26 mouse cellular contexts compared by ENCODE assay signal in the genomic region with DNA sequence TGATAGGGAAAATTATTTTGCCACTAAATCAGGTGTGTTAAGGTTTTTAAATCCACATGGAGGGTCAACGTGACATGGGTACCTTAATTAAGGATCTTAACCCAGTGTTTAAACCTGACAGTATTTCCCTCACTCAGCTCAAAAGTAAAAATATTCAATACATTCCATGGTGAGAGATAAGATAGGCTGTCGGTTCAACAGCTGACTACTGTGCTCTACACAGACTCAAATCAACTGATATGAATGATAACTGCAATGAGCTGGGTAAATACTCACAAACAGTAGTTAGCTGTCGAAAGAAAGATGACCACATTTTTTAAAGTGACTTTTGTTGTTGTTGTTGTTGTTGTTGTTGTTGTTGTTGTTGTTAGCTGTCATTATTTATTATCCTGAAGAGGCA. TPM values are rescaled to one million over a fixed set of nuclear protein-coding genes. Genes with fewer than 3 reads are reported as not detected.
DNase-seq lines count a peak whose midpoint lies in the region; ATAC-seq and TF ChIP-seq lines count a peak whose summit lies in the region.
"Had no signal": no experiment of that assay in that cellular context is flagged by ENCODE, and none has a peak within 500 bp of the region (broad histone marks: within the 10 kb centered on the region; RNA-seq: fewer than 3 reads in every experiment).

No protein-coding gene starts in this region.

- no peaks in the 10 kb centered on the region for H3K79me2 ChIP-seq in MEL (ENCODE audit: control insufficient read depth, insufficient read depth, low read length, poor library complexity)

- no peaks in the 10 kb centered on the region for H3K9me3 ChIP-seq in MEL (replicated peaks; ENCODE audit: insufficient read depth, low read length)
- H3K9me3 ChIP-seq: G1E had no signal

- H3K27me3 ChIP-seq in MEL (ENCODE audit: control insufficient read depth in 1 of 2, insufficient read depth in 2 of 2, low read length in 2 of 2): no peaks in the 10 kb centered on the region
- H3K27me3 ChIP-seq: CH12.LX had no signal

- H3K4me3 ChIP-seq in MEL (ENCODE audit: control insufficient read depth in 1 of 2, insufficient read depth in 1 of 2, low read depth in 2 of 2, low read length in 2 of 2): no peak overlapping the region

- H3K27ac ChIP-seq in MEL (ENCODE audit: control insufficient read depth, low read depth, low read length): no peak overlapping the region

- H3K4me1 ChIP-seq in MEL (ENCODE audit: control insufficient read depth in 1 of 2, insufficient read depth in 2 of 2, low read length in 2 of 2): peaks cover 0 to 2% of the 10 kb centered on the region in 2 experiments; a peak in 1 of 4 replicates

- ATAC-seq in activated CD4-positive, CD25-positive, alpha-beta regulatory T cell, adult 4 months: peak; percentile 10
- 0 out of 2 replicates have a peak, but pooled peaks have one; percentile 41 for ATAC-seq in megakaryocyte progenitor cell, adult 5-6 weeks (replicated peaks; ENCODE audit: poor library complexity)
- ATAC-seq in megakaryocyte-erythroid progenitor cell, adult 5-6 weeks (replicated peaks; ENCODE audit: low FRiP score, low TSS enrichment, poor library complexity, severe bottlenecking): 0 out of 2 replicates have a peak, but pooled peaks have one; percentile 10
- ATAC-seq: CD4-positive, CD25-positive, alpha-beta regulatory T cell, adult 4 months; Patski had no signal

- DNase-seq in MEL (ENCODE audit: low read depth, low spot score): no peak
- no peak for DNase-seq in lung, postnatal 10 days
- no peak for DNase-seq in heart, postnatal 4 days
- no peak for DNase-seq in spleen, adult 12 weeks (ENCODE audit: low spot score)
- no peak for DNase-seq in thymus, postnatal 25 days
- DNase-seq: adrenal gland, adult 2 months; adrenal gland, adult 8-10 months; adrenal gland, postnatal 10 days; adrenal gland, postnatal 14 days; adrenal gland, postnatal 25 days; adrenal gland, postnatal 36 days; B cell, adult 2 months; cerebellum, adult 11 months; cerebellum, adult 11-12 months; cerebellum, adult 18-20 months; cerebellum, adult 2 months had no signal

- no peak for TF ChIP-seq POLR2A in MEL (IDR thresholded peaks at IDR 0.05; ENCODE audit: control insufficient read depth in 1 of 2, insufficient read depth in 1 of 2, low read depth in 1 of 2, low read length in 2 of 2, poor library complexity in 1 of 2)

- TF ChIP-seq RAD21 in MEL (IDR thresholded peaks at IDR 0.05; ENCODE audit: low read depth, low read length): no peak

- peak in 1 of 2 experiments; percentile 47; a peak in 3 of 4 replicates for TF ChIP-seq EP300 in MEL (IDR thresholded peaks at IDR 0.05; ENCODE audit: low read depth in 1 of 2, low read length in 2 of 2)

- H3K36me3 ChIP-seq in MEL (ENCODE audit: control insufficient read depth in 1 of 2, insufficient read depth in 2 of 2, low read length in 2 of 2): peaks cover 0 to 5% of the 10 kb centered on the region in 2 experiments; a peak in 2 of 4 replicates

- no peak overlapping the region for H3K9ac ChIP-seq in MEL (ENCODE audit: control insufficient read depth, low read depth, low read length, poor library complexity, severe bottlenecking)

- no peak for TF ChIP-seq CTCF in MEL (IDR thresholded peaks at IDR 0.05 in 2 of 3, conservative IDR thresholded peaks at IDR 0.05 in 1 of 3; ENCODE audit: control insufficient read depth in 1 of 3, insufficient read depth in 1 of 3, low read depth in 2 of 3, low read length in 3 of 3, poor library complexity in 1 of 3, severe bottlenecking in 1 of 3)

TF ChIP-seq in MEL, 35 proteins besides CTCF, POLR2A, EP300 and RAD21:
- TF ChIP-seq GATA1 (IDR thresholded peaks at IDR 0.05; ENCODE audit: low read depth, low read length) (peak; percentile 42; the same call in 1 of the 2 replicates), KAT2A (conservative IDR thresholded peaks at IDR 0.05; ENCODE audit: low read depth, low read length) (no peak), SIN3A (IDR thresholded peaks at IDR 0.05; ENCODE audit: low read length) (peak; percentile 40; the same call in 1 of the 2 replicates), ETS1 (IDR thresholded peaks at IDR 0.05; ENCODE audit: low read depth, low read length) (peak; percentile 91), CHD1 (IDR thresholded peaks at IDR 0.05; ENCODE audit: low read depth, low read length) (no peak)

RNA-seq across cellular contexts. Expression of a gene that starts 16.5 kb away (rescaled TPM):
- 26.7 and 33.2 TPM in 2 replicates for total RNA-seq in MEL (2012; rRNA removed)
- 10 to 100 TPM in 1 of 2 experiments, not detected in 1; 29.4 TPM for polyA plus RNA-seq in MEL (2012; ENCODE audit: insufficient read depth in 1 of 2, insufficient read length in 2 of 2, low read depth in 1 of 2, low replicate concordance in 2 of 2, missing spikeins in 1 of 2)
- 10 to 100 TPM; 13.9 to 15.0 TPM for polyA plus RNA-seq in activated CD4-positive, CD25-positive, alpha-beta regulatory T cell, adult 4 months (2017; shearing (Covaris generic))
- 41.0 and 42.5 TPM in 2 replicates for total RNA-seq in megakaryocyte progenitor cell, adult 5-6 weeks (2015)
- 54.5 and 63.1 TPM in 2 replicates for total RNA-seq in megakaryocyte progenitor cell, adult 5-6 weeks (2017)
- 26.4 and 27.7 TPM in 2 replicates for total RNA-seq in megakaryocyte-erythroid progenitor cell, adult 5-6 weeks (2014; fragmentation: Nextera tagmentation)
- total RNA-seq in megakaryocyte-erythroid progenitor cell, adult 5-6 weeks (2017): 57.8 and 77.9 TPM in 2 replicates
- 1 to 10 TPM; 6.0 to 7.0 TPM for total RNA-seq in heart, postnatal 4 days (2021)

RNA-seq across cellular contexts. Expression of a gene that starts 41.7 kb away (rescaled TPM):
- total RNA-seq in MEL (2012; rRNA removed): not detected in 2 replicates
- polyA plus RNA-seq in MEL (2012; ENCODE audit: insufficient read depth in 1 of 2, insufficient read length in 2 of 2, low read depth in 1 of 2, low replicate concordance in 2 of 2, missing spikeins in 1 of 2): not detected
- polyA plus RNA-seq in activated CD4-positive, CD25-positive, alpha-beta regulatory T cell, adult 4 months (2017; shearing (Covaris generic)): not detected
- not detected in 2 replicates for total RNA-seq in megakaryocyte progenitor cell, adult 5-6 weeks (2015)
- total RNA-seq in megakaryocyte progenitor cell, adult 5-6 weeks (2017): not detected in 2 replicates
- not detected in 2 replicates for total RNA-seq in megakaryocyte-erythroid progenitor cell, adult 5-6 weeks (2014; fragmentation: Nextera tagmentation)
- not detected in 2 replicates for total RNA-seq in megakaryocyte-erythroid progenitor cell, adult 5-6 weeks (2017)
- total RNA-seq in heart, postnatal 4 days (2021): under 1 TPM in 1 of 2 experiments, not detected in 1; 0.14 TPM
- total RNA-seq: adrenal gland, adult 18-20 months; adrenal gland, adult 2 months; adrenal gland, adult 8-10 months; adrenal gland, postnatal 10 days; adrenal gland, postnatal 14 days; adrenal gland, postnatal 25 days; adrenal gland, postnatal 36 days; adrenal gland, postnatal 4 days; CH12.LX had no signal
- polyA plus RNA-seq: adrenal gland, adult 2 months; C2C12; CD4-positive, CD25-positive, alpha-beta regulatory T cell, adult 4 months; G1E; Patski had no signal
